Mouse (Mus musculus): Measurements from ENCODE around the gene Yrdc. TPM values are rescaled to one million over a fixed set of nuclear protein-coding genes. Genes with fewer than 3 reads are reported as not detected.
A peak's percentile ranks its signal among the peaks of the same experiment; 100 is the strongest.

Gene Yrdc
- 31.2 and 32.3 TPM in 2 replicates for polyA plus RNA-seq (2015; fragmentation: Nextera tagmentation; extraction: Ambion mirVana)

DNA sequence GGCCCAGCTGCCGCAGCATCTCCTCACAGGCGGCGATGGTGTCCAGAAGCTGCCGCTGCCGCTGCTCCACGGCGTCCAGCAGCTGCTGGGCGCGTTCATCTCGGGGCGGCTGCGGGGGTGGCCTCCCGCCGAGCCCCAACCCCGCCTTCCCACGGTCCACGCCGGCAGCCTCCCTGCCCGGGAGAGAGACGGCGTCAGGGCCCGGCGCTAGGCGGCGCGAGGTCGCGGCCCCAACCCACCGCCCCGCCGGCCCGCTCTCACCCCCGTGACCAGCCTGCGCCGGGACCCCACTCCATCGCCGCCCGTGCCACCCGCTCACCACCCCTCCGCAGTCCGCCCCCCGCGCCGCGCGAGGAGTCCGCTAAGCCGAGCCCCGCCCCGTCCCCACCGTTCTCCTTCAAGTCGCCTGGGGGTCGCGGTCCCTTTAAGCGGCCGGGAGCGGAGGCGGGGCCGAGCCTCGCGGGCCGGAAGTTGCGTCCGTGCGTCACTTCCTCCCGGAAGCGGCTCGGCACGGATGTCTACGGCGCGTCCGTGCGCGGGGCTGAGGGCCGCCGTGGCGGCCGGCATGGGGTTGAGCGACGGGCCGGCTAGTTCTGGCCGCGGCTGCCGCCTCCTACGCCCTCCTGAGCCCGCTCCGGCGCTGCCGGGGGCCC, at the start of gene Yrdc:
Gene Yrdc, plus strand, starts transcription at position 419 of the 653 bp plus-strand sequence.
- Histone ChIP-seq H3K4me2 (replicated peaks; ENCODE audit: low read depth) (peak within 1 kb of the TSS; percentile 81), H3K36me3 (ENCODE audit: control insufficient read depth, insufficient read depth, low read length) (peaks cover 10% of the 10 kb centered on the region; the same call in 1 of the 2 replicates), H3K9ac (ENCODE audit: low read length) (peak within 1 kb of the TSS; percentile 86), H3K4me3 (ENCODE audit: low read depth, low read length) (peak within 1 kb of the TSS; percentile 97), H3K4me1 (replicated peaks; ENCODE audit: control insufficient read depth, insufficient read depth) (peaks cover 3% of the 10 kb centered on the region; the same call in 1 of the 2 replicates), H3K27ac (replicated peaks) (peak within 1 kb of the TSS; percentile 97), H3K27me3 (ENCODE audit: control insufficient read depth, insufficient read depth, low read length) (no peaks in the 10 kb centered on the region), H3K9me3 (ENCODE audit: control insufficient read depth, low read length) (no peaks in the 10 kb centered on the region)
- 1% methylated on average over 83 of the region's 90 CpGs for WGBS
- no peak for TF ChIP-seq EP300 (optimal IDR thresholded peaks at IDR 0.05)
- peak; percentile 43; the same call in 1 of the 2 replicates for TF ChIP-seq CTCF (IDR thresholded peaks at IDR 0.05; ENCODE audit: low read depth)
- ATAC-seq (ENCODE audit: low FRiP score, low TSS enrichment) (peak; percentile 95), DNase-seq (ENCODE audit: low spot score) (peak; percentile 96)

DNA sequence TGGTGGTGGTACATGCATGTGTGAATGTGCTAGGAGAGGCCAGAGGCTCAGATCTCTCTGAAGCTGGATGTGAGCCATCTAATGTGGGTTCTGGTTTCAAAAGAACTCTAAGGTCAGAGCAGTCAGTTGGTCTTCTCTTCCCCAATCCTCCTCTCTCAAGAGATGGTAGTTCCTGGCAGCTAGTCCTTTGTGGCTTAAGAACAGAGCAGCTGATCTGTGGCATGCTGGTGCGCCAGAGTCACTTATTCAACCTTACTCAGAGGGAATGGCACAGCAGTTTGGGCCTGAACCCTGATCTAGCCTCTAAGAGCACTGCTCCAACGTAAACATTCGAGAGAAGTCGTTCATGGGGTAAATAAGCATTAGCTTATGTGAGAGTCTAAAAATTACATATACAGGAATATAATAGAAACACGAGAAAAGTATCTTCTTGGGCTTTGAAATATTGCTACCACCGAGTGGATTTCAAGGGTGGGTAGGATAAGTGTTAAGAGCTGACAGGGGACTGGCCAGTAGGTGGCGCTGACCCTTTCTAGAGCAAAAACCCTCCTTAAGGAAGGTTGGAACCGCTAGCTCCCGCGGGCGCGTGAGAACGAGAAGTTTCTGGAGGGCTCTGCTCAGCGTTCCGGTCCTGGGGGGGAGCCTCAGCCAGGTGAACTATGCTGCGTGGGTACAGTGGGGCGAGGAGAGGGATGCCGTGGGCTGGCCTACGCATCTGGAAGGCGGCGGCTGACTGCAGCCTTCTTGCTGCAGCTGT, 48.7 kb upstream of the Yrdc start, which contains the start of gene Mtf1:
Gene Mtf1, plus strand, starts transcription at position 553 of the 757 bp plus-strand sequence.
- WGBS, result 3% methylated on average over 21 of the region's 21 CpGs
- H3K36me3 ChIP-seq (ENCODE audit: control insufficient read depth, insufficient read depth, low read length), result peaks cover 11% of the 10 kb centered on the region; the same call in 1 of the 2 replicates
- peak; percentile 81 for ATAC-seq (ENCODE audit: low FRiP score, low TSS enrichment)

GRCm38 (mm10) chr4:124802309-124803260, 47.9 kb upstream of the Yrdc start:
- Histone ChIP-seq H3K9ac (ENCODE audit: low read length) (peak overlapping the region; percentile 89), H3K27ac (replicated peaks) (peak overlapping the region; percentile 96), H3K4me3 (ENCODE audit: low read depth, low read length) (peak overlapping the region; percentile 88), H3K9me3 (ENCODE audit: control insufficient read depth, low read length) (no peaks in the 10 kb centered on the region), H3K4me1 (replicated peaks; ENCODE audit: control insufficient read depth, insufficient read depth) (no peaks in the 10 kb centered on the region), H3K4me2 (replicated peaks; ENCODE audit: low read depth) (peak overlapping the region; percentile 87), H3K36me3 (ENCODE audit: control insufficient read depth, insufficient read depth, low read length) (peaks cover 11% of the 10 kb centered on the region; the same call in 1 of the 2 replicates), H3K27me3 (ENCODE audit: control insufficient read depth, insufficient read depth, low read length) (no peaks in the 10 kb centered on the region)
- WGBS, result under 1% methylated on average over 52 of the region's 53 CpGs
- TF ChIP-seq CTCF (IDR thresholded peaks at IDR 0.05; ENCODE audit: low read depth) (no peak), EP300 (optimal IDR thresholded peaks at IDR 0.05) (no peak)
- DNase-seq (ENCODE audit: low spot score), result peak; percentile 98
- ATAC-seq (ENCODE audit: low FRiP score, low TSS enrichment), result peak; percentile 99

More for the DNA sequence above, 48.7 kb upstream of the Yrdc start, which contains the start of gene Mtf1:
- TF ChIP-seq EP300 (optimal IDR thresholded peaks at IDR 0.05) (no peak), CTCF (IDR thresholded peaks at IDR 0.05; ENCODE audit: low read depth) (peak; percentile 88)
- no peaks in the 10 kb centered on the region for H3K4me1 ChIP-seq (replicated peaks; ENCODE audit: control insufficient read depth, insufficient read depth)
- DNase-seq (ENCODE audit: low spot score), result peak; percentile 88
- H3K9ac ChIP-seq (ENCODE audit: low read length), result peak within 1 kb of the TSS; percentile 89
- H3K9me3 ChIP-seq (ENCODE audit: control insufficient read depth, low read length), result no peaks in the 10 kb centered on the region
- H3K4me3 ChIP-seq (ENCODE audit: low read depth, low read length), result peak within 1 kb of the TSS; percentile 88
- H3K27ac ChIP-seq (replicated peaks), result peak within 1 kb of the TSS; percentile 96
- no peaks in the 10 kb centered on the region for H3K27me3 ChIP-seq (ENCODE audit: control insufficient read depth, insufficient read depth, low read length)
- peak within 1 kb of the TSS; percentile 87 for H3K4me2 ChIP-seq (replicated peaks; ENCODE audit: low read depth)

DNA sequence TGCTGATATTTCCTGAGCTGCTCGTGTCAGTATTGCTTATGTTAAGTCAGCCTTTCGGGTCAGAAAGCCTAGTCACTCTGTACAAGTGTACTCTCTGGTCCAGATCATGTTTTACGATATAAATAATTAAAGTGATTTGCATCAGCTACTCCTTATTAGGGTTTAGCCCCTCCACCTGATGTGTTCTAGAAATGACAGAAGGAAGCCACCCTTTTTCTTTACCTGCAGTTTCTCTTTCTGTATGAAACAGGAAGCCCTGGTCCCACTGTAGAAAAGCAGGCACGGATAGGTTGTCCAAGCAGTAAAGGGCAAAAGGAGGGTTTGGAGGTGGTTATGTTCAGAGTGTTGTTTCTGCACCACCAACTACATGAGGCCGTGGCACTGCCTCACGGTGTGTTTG, 47.1 kb upstream of the Yrdc start:
- peak overlapping the region; percentile 88; the same call in 1 of the 2 replicates for H3K4me3 ChIP-seq (ENCODE audit: low read depth, low read length)
- no peak for TF ChIP-seq CTCF (IDR thresholded peaks at IDR 0.05; ENCODE audit: low read depth)
- TF ChIP-seq EP300 (optimal IDR thresholded peaks at IDR 0.05), result no peak
- H3K27me3 ChIP-seq (ENCODE audit: control insufficient read depth, insufficient read depth, low read length), result no peaks in the 10 kb centered on the region
- no peak for ATAC-seq (ENCODE audit: low FRiP score, low TSS enrichment)
- H3K9ac ChIP-seq (ENCODE audit: low read length), result 0 out of 2 replicates have a peak overlapping the region, but pooled peaks have one; percentile 27
- WGBS, result 74% methylated on average over 6 of the region's 6 CpGs
- H3K27ac ChIP-seq (replicated peaks), result no peak overlapping the region
- no peak for DNase-seq (ENCODE audit: low spot score)
- no peaks in the 10 kb centered on the region for H3K4me1 ChIP-seq (replicated peaks; ENCODE audit: control insufficient read depth, insufficient read depth)
- no peaks in the 10 kb centered on the region for H3K9me3 ChIP-seq (ENCODE audit: control insufficient read depth, low read length)
- H3K36me3 ChIP-seq (ENCODE audit: control insufficient read depth, insufficient read depth, low read length), result peaks cover 9% of the 10 kb centered on the region; the same call in 1 of the 2 replicates
- peak overlapping the region; percentile 87 for H3K4me2 ChIP-seq (replicated peaks; ENCODE audit: low read depth)

DNA sequence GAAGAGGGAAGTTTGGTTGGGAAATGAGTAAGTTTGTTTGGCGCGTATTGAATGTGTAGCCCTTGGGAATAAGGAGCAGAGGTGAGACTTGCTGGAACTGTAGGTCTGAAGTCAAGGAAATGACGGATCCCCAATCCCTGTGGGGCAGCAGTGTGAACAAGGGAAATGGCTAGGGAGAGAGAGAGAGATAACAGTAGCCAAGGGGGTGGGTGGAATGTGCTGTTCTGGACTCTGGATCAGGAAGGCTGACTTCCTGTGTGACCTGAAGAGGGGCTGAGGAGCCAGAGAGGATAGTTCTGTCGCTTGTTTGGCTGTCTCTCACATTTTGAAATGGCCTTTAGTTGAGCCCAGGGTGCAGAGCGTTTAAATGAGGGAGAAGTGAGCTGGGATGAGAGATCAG, 42.0 kb upstream of the Yrdc start:
- H3K4me3 ChIP-seq (ENCODE audit: low read depth, low read length), result no peak overlapping the region
- ATAC-seq (ENCODE audit: low FRiP score, low TSS enrichment), result no peak
- no peak overlapping the region for H3K4me2 ChIP-seq (replicated peaks; ENCODE audit: low read depth)
- no peak for DNase-seq (ENCODE audit: low spot score)
- H3K9me3 ChIP-seq (ENCODE audit: control insufficient read depth, low read length), result no peaks in the 10 kb centered on the region
- no peak for TF ChIP-seq EP300 (optimal IDR thresholded peaks at IDR 0.05)
- no peak for TF ChIP-seq CTCF (IDR thresholded peaks at IDR 0.05; ENCODE audit: low read depth)
- H3K27me3 ChIP-seq (ENCODE audit: control insufficient read depth, insufficient read depth, low read length), result no peaks in the 10 kb centered on the region
- no peak overlapping the region for H3K9ac ChIP-seq (ENCODE audit: low read length)
- 74% methylated on average over 5 of the region's 5 CpGs for WGBS
- no peaks in the 10 kb centered on the region for H3K4me1 ChIP-seq (replicated peaks; ENCODE audit: control insufficient read depth, insufficient read depth)
- H3K27ac ChIP-seq (replicated peaks), result no peak overlapping the region
- H3K36me3 ChIP-seq (ENCODE audit: control insufficient read depth, insufficient read depth, low read length), result peaks cover 6% of the 10 kb centered on the region; the same call in 1 of the 2 replicates

Data from stomach, postnatal 0 days (tissue).